Mouse (Mus musculus): ENCODE results near the gene Gm20388. TPM values are rescaled to one million over a fixed set of nuclear protein-coding genes. Genes with fewer than 3 reads are reported as not detected.

The Gm20388 gene
- total and polyA plus RNA-seq, 2 experiments from 2014 or later: 51.3 TPM; not detected in 1

GRCm38 (mm10) chr8:120739526-120739925, 828.9 kb downstream of the Gm20388 start:
- no peak for DNase-seq
- no peaks in the 10 kb centered on the region for H3K9me3 ChIP-seq (ENCODE audit: low read length)
- H3K36me3 ChIP-seq (ENCODE audit: insufficient read depth): no peaks in the 10 kb centered on the region
- no peak for ATAC-seq
- 89% methylated on average over 15 of the region's 15 CpGs for WGBS
- no peak for TF ChIP-seq CTCF (IDR thresholded peaks at IDR 0.05; ENCODE audit: low read depth)
- H3K27ac ChIP-seq (ENCODE audit: low read depth, low read length): no peak overlapping the region
- H3K4me3 ChIP-seq (ENCODE audit: low read depth, low read length): no peak overlapping the region
- peaks cover 10% of the 10 kb centered on the region; the same call in 1 of the 2 replicates for H3K27me3 ChIP-seq (ENCODE audit: insufficient read depth, low read length)
- H3K4me1 ChIP-seq (ENCODE audit: insufficient read depth): 0 out of 2 replicates have a peak, but pooled peaks cover 5% of the 10 kb centered on the region
- H3K4me2 ChIP-seq (ENCODE audit: low read depth): no peak overlapping the region
- H3K9ac ChIP-seq: no peak overlapping the region

GRCm38 (mm10) chr8:120740579-120740978, 829.9 kb downstream of the Gm20388 start:
- Histone ChIP-seq H3K36me3 (ENCODE audit: insufficient read depth) (no peaks in the 10 kb centered on the region), H3K4me1 (ENCODE audit: insufficient read depth) (0 out of 2 replicates have a peak, but pooled peaks cover 3% of the 10 kb centered on the region), H3K27ac (ENCODE audit: low read depth, low read length) (no peak overlapping the region), H3K9me3 (ENCODE audit: low read length) (no peaks in the 10 kb centered on the region), H3K4me2 (ENCODE audit: low read depth) (no peak overlapping the region), H3K27me3 (ENCODE audit: insufficient read depth, low read length) (0 out of 2 replicates have a peak, but pooled peaks cover 3% of the 10 kb centered on the region), H3K4me3 (ENCODE audit: low read depth, low read length) (no peak overlapping the region), H3K9ac (no peak overlapping the region)
- 81% methylated on average over 2 of the region's 2 CpGs for WGBS
- TF ChIP-seq CTCF (IDR thresholded peaks at IDR 0.05; ENCODE audit: low read depth): no peak
- ATAC-seq: no peak
- no peak for DNase-seq

DNA sequence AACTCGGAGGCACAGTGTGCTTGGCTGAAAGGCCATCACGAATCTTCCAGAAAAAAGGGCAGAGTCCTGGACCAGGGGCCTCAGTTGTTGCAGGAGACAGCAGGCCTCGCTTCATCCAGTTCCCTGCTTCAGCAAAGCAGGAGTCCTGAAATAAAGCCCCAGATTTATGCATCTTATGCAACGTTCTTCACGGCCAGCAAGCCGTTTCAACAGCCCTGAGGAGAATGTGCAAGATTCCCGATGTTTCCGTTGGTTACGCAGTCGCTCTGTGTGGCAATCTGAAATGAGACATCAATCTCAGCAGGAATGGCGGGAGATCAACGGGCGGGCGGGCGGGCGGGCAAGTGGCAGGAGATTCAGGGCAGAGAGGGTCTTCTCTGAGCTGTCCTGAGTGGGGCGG, 830.4 kb downstream of the Gm20388 start:
- Histone ChIP-seq H3K4me1 (ENCODE audit: insufficient read depth) (no peaks in the 10 kb centered on the region), H3K9me3 (ENCODE audit: low read length) (no peaks in the 10 kb centered on the region), H3K36me3 (ENCODE audit: insufficient read depth) (no peaks in the 10 kb centered on the region), H3K4me3 (ENCODE audit: low read depth, low read length) (no peak overlapping the region), H3K9ac (no peak overlapping the region), H3K27ac (ENCODE audit: low read depth, low read length) (no peak overlapping the region), H3K4me2 (ENCODE audit: low read depth) (no peak overlapping the region), H3K27me3 (ENCODE audit: insufficient read depth, low read length) (no peaks in the 10 kb centered on the region)
- WGBS: 74% methylated on average over 17 of the region's 17 CpGs
- no peak for ATAC-seq
- no peak for DNase-seq
- TF ChIP-seq CTCF (IDR thresholded peaks at IDR 0.05; ENCODE audit: low read depth): no peak

GRCm38 (mm10) chr8:120741815-120742530, 831.3 kb downstream of the Gm20388 start:
- TF ChIP-seq CTCF (IDR thresholded peaks at IDR 0.05; ENCODE audit: low read depth): no peak
- no peak overlapping the region for H3K4me2 ChIP-seq (ENCODE audit: low read depth)
- DNase-seq (no peak), ATAC-seq (no peak)
- no peak overlapping the region for H3K27ac ChIP-seq (ENCODE audit: low read depth, low read length)
- H3K9me3 ChIP-seq (ENCODE audit: low read length): no peaks in the 10 kb centered on the region
- 92% methylated on average over 15 of the region's 15 CpGs for WGBS
- no peak overlapping the region for H3K9ac ChIP-seq
- H3K4me3 ChIP-seq (ENCODE audit: low read depth, low read length): no peak overlapping the region
- no peaks in the 10 kb centered on the region for H3K4me1 ChIP-seq (ENCODE audit: insufficient read depth)
- H3K36me3 ChIP-seq (ENCODE audit: insufficient read depth): no peaks in the 10 kb centered on the region
- H3K27me3 ChIP-seq (ENCODE audit: insufficient read depth, low read length): no peaks in the 10 kb centered on the region

DNA sequence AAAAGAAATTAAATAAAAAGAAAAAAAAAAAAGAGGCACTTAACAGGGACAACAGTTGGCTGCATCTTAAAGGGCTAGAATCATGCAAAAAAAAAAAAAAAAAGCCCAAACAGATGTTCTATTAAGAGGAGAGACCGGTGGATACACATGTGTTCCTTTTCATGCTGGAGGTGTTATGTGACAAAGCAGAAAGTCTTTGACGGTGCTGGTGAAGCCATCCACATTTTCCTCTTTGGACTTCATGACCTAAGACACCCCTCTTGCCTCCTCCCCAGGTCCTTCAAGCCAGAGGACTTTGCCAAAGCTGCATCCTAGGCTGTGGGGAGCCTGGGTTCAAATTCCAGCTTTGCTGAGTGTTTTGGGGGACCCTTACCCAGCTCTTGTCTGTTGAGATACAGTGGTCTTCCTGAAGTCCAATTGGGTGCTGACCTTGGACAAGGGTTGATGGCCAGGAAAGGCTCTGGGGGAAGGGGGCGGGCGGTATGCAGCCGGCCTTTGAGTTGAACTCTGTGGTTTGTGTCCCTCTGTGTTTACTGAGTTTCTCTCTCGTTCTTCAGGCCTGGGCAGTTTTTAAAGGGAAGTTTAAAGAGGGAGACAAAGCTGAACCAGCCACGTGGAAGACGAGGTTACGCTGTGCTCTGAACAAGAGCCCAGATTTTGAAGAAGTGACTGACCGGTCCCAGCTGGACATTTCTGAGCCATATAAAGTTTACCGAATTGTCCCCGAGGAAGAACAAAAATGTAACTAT, 832.7 kb downstream of the Gm20388 start:
- Histone ChIP-seq H3K9ac (no peak overlapping the region), H3K27ac (ENCODE audit: low read depth, low read length) (no peak overlapping the region), H3K36me3 (ENCODE audit: insufficient read depth) (no peaks in the 10 kb centered on the region), H3K4me2 (ENCODE audit: low read depth) (no peak overlapping the region), H3K4me3 (ENCODE audit: low read depth, low read length) (no peak overlapping the region), H3K9me3 (ENCODE audit: low read length) (no peaks in the 10 kb centered on the region), H3K4me1 (ENCODE audit: insufficient read depth) (no peaks in the 10 kb centered on the region), H3K27me3 (ENCODE audit: insufficient read depth, low read length) (no peaks in the 10 kb centered on the region)
- DNase-seq: no peak
- TF ChIP-seq CTCF (IDR thresholded peaks at IDR 0.05; ENCODE audit: low read depth): no peak
- 45% methylated on average over 12 of the region's 12 CpGs for WGBS
- no peak for ATAC-seq

- TF ChIP-seq CTCF (IDR thresholded peaks at IDR 0.05; ENCODE audit: low read depth): no peak
- Histone ChIP-seq H3K36me3 (ENCODE audit: insufficient read depth) (no peaks in the 10 kb centered on the region), H3K9me3 (ENCODE audit: low read length) (no peaks in the 10 kb centered on the region), H3K4me1 (ENCODE audit: insufficient read depth) (no peaks in the 10 kb centered on the region), H3K27me3 (ENCODE audit: insufficient read depth, low read length) (no peaks in the 10 kb centered on the region), H3K4me3 (ENCODE audit: low read depth, low read length) (no peak overlapping the region), H3K4me2 (ENCODE audit: low read depth) (no peak overlapping the region), H3K9ac (no peak overlapping the region), H3K27ac (ENCODE audit: low read depth, low read length) (no peak overlapping the region)
- ATAC-seq (no peak), DNase-seq (no peak)
- 75% methylated on average over 4 of the region's 4 CpGs for whole genome bisulfite sequencing
These were observed 833.3 kb downstream of the Gm20388 start for GRCm38 (mm10) chr8:120743898-120744290.

GRCm38 (mm10) chr8:120744448-120744847, 833.8 kb downstream of the Gm20388 start:
- no peaks in the 10 kb centered on the region for H3K9me3 ChIP-seq (ENCODE audit: low read length)
- ATAC-seq (no peak), DNase-seq (no peak)
- TF ChIP-seq CTCF (IDR thresholded peaks at IDR 0.05; ENCODE audit: low read depth): no peak
- no peaks in the 10 kb centered on the region for H3K36me3 ChIP-seq (ENCODE audit: insufficient read depth)
- no peaks in the 10 kb centered on the region for H3K27me3 ChIP-seq (ENCODE audit: insufficient read depth, low read length)
- H3K4me3 ChIP-seq (ENCODE audit: low read depth, low read length): no peak overlapping the region
- H3K27ac ChIP-seq (ENCODE audit: low read depth, low read length): no peak overlapping the region
- no peak overlapping the region for H3K9ac ChIP-seq
- no peak overlapping the region for H3K4me2 ChIP-seq (ENCODE audit: low read depth)
- no peaks in the 10 kb centered on the region for H3K4me1 ChIP-seq (ENCODE audit: insufficient read depth)
- 48% methylated on average over 5 of the region's 5 CpGs for WGBS

Data from forebrain, postnatal 0 days (tissue).